Mouse (Mus musculus): ENCODE data around the gene Slc2a3. TPM values are rescaled to one million over a fixed set of nuclear protein-coding genes. Genes with fewer than 3 reads are reported as not detected.
A peak's percentile ranks its signal among the peaks of the same experiment; 100 is the strongest.

The Slc2a3 gene
- polyA plus RNA-seq, 1 experiment from 2014 or later = 19.9 TPM

GRCm38 (mm10) chr6:122820799-122821650, 19.6 kb upstream of the Slc2a3 start:
- H3K4me1 ChIP-seq = peaks cover 44% of the 10 kb centered on the region
- no peaks in the 10 kb centered on the region for H3K9me3 ChIP-seq
- no peak overlapping the region for H3K27ac ChIP-seq (replicated peaks)
- no peaks in the 10 kb centered on the region for H3K27me3 ChIP-seq
- peak overlapping the region; percentile 72 for H3K4me2 ChIP-seq (replicated peaks)
- peak; percentile 31 for ATAC-seq (replicated peaks)
- H3K9ac ChIP-seq (replicated peaks) = peak overlapping the region; percentile 93
- 17% methylated on average over 15 of the region's 15 CpGs for WGBS
- peak overlapping the region; percentile 87 for H3K4me3 ChIP-seq
- H3K36me3 ChIP-seq = no peaks in the 10 kb centered on the region

GRCm38 (mm10) chr6:122820071-122820798, 18.8 kb upstream of the Slc2a3 start:
- H3K36me3 ChIP-seq = no peaks in the 10 kb centered on the region
- peak overlapping the region; percentile 72 for H3K4me2 ChIP-seq (replicated peaks)
- H3K27me3 ChIP-seq = no peaks in the 10 kb centered on the region
- 0% methylated on average over 30 of the region's 38 CpGs for WGBS
- peak overlapping the region; percentile 93 for H3K9ac ChIP-seq (replicated peaks)
- no peaks in the 10 kb centered on the region for H3K9me3 ChIP-seq
- peak; percentile 73 for ATAC-seq (replicated peaks)
- peak overlapping the region; percentile 87 for H3K4me3 ChIP-seq
- peaks cover 37% of the 10 kb centered on the region for H3K4me1 ChIP-seq
- H3K27ac ChIP-seq (replicated peaks) = peak overlapping the region; percentile 32; the same call in 1 of the 2 replicates

GRCm38 (mm10) chr6:122819306-122820070, 18.0 kb upstream of the Slc2a3 start, which contains the start of gene Foxj2:
TSS of gene Foxj2 (plus strand) at chr6:122819914.
- Histone ChIP-seq H3K9me3 (no peaks in the 10 kb centered on the region), H3K9ac (replicated peaks) (peak within 1 kb of the TSS; percentile 93), H3K4me1 (peaks cover 37% of the 10 kb centered on the region), H3K4me2 (replicated peaks) (peak within 1 kb of the TSS; percentile 72), H3K4me3 (peak within 1 kb of the TSS; percentile 87), H3K36me3 (no peaks in the 10 kb centered on the region), H3K27ac (replicated peaks) (peak within 1 kb of the TSS; percentile 32; the same call in 1 of the 2 replicates), H3K27me3 (no peaks in the 10 kb centered on the region)
- 2% methylated on average over 60 of the region's 61 CpGs for WGBS
- peak; percentile 84 for ATAC-seq (replicated peaks)

GRCm38 (mm10) chr6:122813640-122814039, 12.2 kb upstream of the Slc2a3 start:
- Histone ChIP-seq H3K4me2 (replicated peaks) (no peak overlapping the region), H3K9ac (replicated peaks) (no peak overlapping the region), H3K4me1 (peaks cover 12% of the 10 kb centered on the region), H3K4me3 (no peak overlapping the region), H3K27me3 (no peaks in the 10 kb centered on the region), H3K9me3 (no peaks in the 10 kb centered on the region), H3K27ac (replicated peaks) (no peak overlapping the region), H3K36me3 (no peaks in the 10 kb centered on the region)
- no peak for ATAC-seq (replicated peaks)
- WGBS = 94% methylated on average over 4 of the region's 4 CpGs

DNA sequence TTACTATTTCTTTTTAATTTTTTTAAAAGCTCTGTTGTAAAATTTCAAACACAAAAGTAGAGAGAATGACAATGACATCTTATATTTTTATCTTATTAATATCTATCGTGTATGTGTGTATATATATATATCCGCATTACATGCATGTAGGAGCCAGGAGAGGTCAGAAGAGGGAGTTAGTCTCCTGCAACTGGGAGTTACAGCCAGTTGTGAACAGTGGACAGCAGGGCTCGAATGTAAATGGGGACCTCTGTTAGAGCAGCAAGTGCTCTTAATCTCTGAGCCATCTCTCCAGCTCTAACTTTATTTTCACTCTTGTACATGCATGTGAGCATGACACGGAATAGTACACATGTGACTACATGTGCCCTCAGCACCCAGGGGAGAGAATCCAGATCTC, 11.3 kb upstream of the Slc2a3 start:
- no peak for ATAC-seq (replicated peaks)
- H3K4me2 ChIP-seq (replicated peaks) = no peak overlapping the region
- no peak overlapping the region for H3K9ac ChIP-seq (replicated peaks)
- peaks cover 12% of the 10 kb centered on the region for H3K4me1 ChIP-seq
- H3K27ac ChIP-seq (replicated peaks) = no peak overlapping the region
- no peaks in the 10 kb centered on the region for H3K36me3 ChIP-seq
- H3K9me3 ChIP-seq = no peaks in the 10 kb centered on the region
- no peak overlapping the region for H3K4me3 ChIP-seq
- H3K27me3 ChIP-seq = no peaks in the 10 kb centered on the region
- 92% methylated on average over 4 of the region's 4 CpGs for WGBS

GRCm38 (mm10) chr6:122811771-122812600, 10.5 kb upstream of the Slc2a3 start:
- H3K4me1 ChIP-seq = peaks cover 12% of the 10 kb centered on the region
- peak overlapping the region; percentile 79; the same call in 1 of the 2 replicates for H3K9ac ChIP-seq (replicated peaks)
- no peaks in the 10 kb centered on the region for H3K36me3 ChIP-seq
- H3K4me2 ChIP-seq (replicated peaks) = peak overlapping the region; percentile 74
- no peaks in the 10 kb centered on the region for H3K27me3 ChIP-seq
- no peaks in the 10 kb centered on the region for H3K9me3 ChIP-seq
- no peak for ATAC-seq (replicated peaks)
- WGBS = 26% methylated on average over 16 of the region's 16 CpGs
- H3K4me3 ChIP-seq = peak overlapping the region; percentile 74
- H3K27ac ChIP-seq (replicated peaks) = peak overlapping the region; percentile 98

DNA sequence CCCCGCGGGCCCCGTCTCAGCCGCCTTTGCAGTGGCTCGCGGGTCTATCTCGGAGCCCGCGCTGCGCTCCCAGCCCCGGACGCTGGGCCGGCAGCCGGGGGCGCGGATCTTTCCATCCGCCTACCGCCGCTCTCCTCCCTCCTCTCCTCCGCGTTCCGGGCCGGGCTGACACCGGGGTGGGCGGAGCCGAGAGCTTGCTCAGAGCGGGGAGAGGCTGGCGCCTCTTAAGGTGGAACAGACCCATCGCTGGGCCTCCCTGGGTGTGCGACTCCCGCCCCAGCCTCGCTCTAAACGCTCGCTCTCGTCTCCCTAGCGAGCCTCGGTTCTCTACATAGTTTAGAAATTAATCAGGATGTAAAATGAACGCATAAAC, 9.8 kb upstream of the Slc2a3 start:
- Histone ChIP-seq H3K9ac (replicated peaks) (peak overlapping the region; percentile 79), H3K4me3 (peak overlapping the region; percentile 74), H3K4me1 (peaks cover 12% of the 10 kb centered on the region), H3K27ac (replicated peaks) (peak overlapping the region; percentile 98), H3K36me3 (no peaks in the 10 kb centered on the region), H3K4me2 (replicated peaks) (peak overlapping the region; percentile 74), H3K9me3 (no peaks in the 10 kb centered on the region), H3K27me3 (no peaks in the 10 kb centered on the region)
- under 1% methylated on average over 37 of the region's 38 CpGs for WGBS
- ATAC-seq (replicated peaks) = peak; percentile 94

GRCm38 (mm10) chr6:122810615-122811279, 9.3 kb upstream of the Slc2a3 start:
- ATAC-seq (replicated peaks) = peak; percentile 99
- Histone ChIP-seq H3K36me3 (no peaks in the 10 kb centered on the region), H3K9me3 (no peaks in the 10 kb centered on the region), H3K4me3 (peak overlapping the region; percentile 74), H3K9ac (replicated peaks) (peak overlapping the region; percentile 79), H3K27ac (replicated peaks) (peak overlapping the region; percentile 98), H3K27me3 (no peaks in the 10 kb centered on the region), H3K4me1 (peaks cover 12% of the 10 kb centered on the region), H3K4me2 (replicated peaks) (peak overlapping the region; percentile 74)
- under 1% methylated on average over 30 of the region's 30 CpGs for WGBS

DNA sequence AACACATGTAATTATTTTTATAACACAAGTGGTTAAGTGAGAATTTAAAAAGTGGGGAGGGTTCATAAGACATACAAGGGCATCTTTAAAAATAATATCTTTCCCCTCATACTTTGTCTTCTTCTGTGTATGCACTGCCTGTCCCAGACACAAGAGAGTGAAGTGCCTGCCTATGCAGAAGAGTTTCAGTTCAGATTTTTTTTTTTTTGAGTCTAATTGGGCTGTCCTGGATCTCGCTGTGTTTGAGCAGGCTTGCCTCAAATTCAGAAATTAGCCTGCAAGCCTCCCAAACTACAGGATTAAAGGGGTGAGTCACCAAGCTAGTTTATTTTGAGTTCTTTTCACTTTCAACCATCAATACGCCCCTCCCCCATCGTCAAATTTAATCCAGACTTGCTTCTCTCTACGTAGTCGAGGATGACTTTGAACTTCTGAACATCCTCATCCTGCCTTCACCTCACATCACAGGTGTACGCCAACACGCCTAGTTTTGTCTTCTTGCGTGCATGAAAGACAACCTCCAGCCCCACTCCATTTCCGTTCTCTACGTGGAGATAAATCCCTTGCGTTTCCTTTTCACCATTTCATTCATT, 8.7 kb upstream of the Slc2a3 start:
- peak overlapping the region; percentile 74 for H3K4me2 ChIP-seq (replicated peaks)
- peak overlapping the region; percentile 79 for H3K9ac ChIP-seq (replicated peaks)
- H3K4me3 ChIP-seq = peak overlapping the region; percentile 74
- peaks cover 12% of the 10 kb centered on the region for H3K4me1 ChIP-seq
- peak overlapping the region; percentile 98 for H3K27ac ChIP-seq (replicated peaks)
- no peaks in the 10 kb centered on the region for H3K36me3 ChIP-seq
- no peaks in the 10 kb centered on the region for H3K27me3 ChIP-seq
- H3K9me3 ChIP-seq = no peaks in the 10 kb centered on the region
- ATAC-seq (replicated peaks) = peak; percentile 3; the same call in 1 of the 2 replicates
- 2% methylated on average over 11 of the region's 11 CpGs for WGBS

DNA sequence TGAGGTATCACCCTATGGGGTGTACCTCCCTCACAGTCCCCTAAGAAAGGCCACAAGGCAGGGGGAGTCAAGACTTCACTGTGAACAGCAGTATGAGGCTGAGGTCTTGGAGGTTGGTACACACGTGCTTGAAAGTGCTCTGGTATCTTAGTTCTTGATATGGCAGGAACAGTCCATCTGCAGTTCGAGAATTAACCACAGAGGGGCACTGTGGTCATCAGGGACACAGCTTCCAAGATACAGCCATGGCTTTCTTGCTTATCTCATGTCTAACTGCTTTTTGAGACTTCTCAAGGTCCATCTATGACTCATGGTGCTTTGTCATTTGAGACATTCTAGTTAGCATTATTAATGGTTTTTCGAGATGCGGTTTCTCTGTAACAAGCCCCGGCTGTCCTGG, 3.0 kb upstream of the Slc2a3 start:
- Histone ChIP-seq H3K36me3 (no peaks in the 10 kb centered on the region), H3K9ac (replicated peaks) (no peak overlapping the region), H3K27ac (replicated peaks) (no peak overlapping the region), H3K4me1 (peaks cover 16% of the 10 kb centered on the region; the same call in 1 of the 2 replicates), H3K4me2 (replicated peaks) (no peak overlapping the region), H3K9me3 (no peaks in the 10 kb centered on the region), H3K4me3 (no peak overlapping the region), H3K27me3 (peaks cover 13% of the 10 kb centered on the region; the same call in 1 of the 2 replicates)
- ATAC-seq (replicated peaks) = no peak
- WGBS = 23% methylated on average over 5 of the region's 5 CpGs

All from forebrain, embryonic 15.5 days (tissue).